Mouse (Mus musculus): ENCODE measurements around the gene Ntn5. TPM values are rescaled to one million over a fixed set of nuclear protein-coding genes. Genes with fewer than 3 reads are reported as not detected.
A peak's percentile ranks its signal among the peaks of the same experiment; 100 is the strongest.

The Ntn5 gene
- polyA plus RNA-seq, 1 experiment: 0.47 TPM

GRCm38 (mm10) chr7:45665303-45666138 is 18.3 kb upstream of the Ntn5 start:
- peak overlapping the region; percentile 32 for H3K4me3 ChIP-seq (ENCODE audit: low read depth, low read length)
- peaks cover 2% of the 10 kb centered on the region; the same call in 1 of the 2 replicates for H3K4me1 ChIP-seq (ENCODE audit: control insufficient read depth, insufficient read depth, insufficient read length, low read length)
- H3K36me3 ChIP-seq (ENCODE audit: control insufficient read depth, insufficient read depth, low read length): no peaks in the 10 kb centered on the region
- 32% methylated on average over 13 of the region's 13 CpGs for WGBS
- H3K27ac ChIP-seq (ENCODE audit: insufficient read depth, low read depth, low read length): no peak overlapping the region
- H3K27me3 ChIP-seq (ENCODE audit: control insufficient read depth, insufficient read depth, low read length): peaks cover 44% of the 10 kb centered on the region
- TF ChIP-seq POLR2A (IDR thresholded peaks at IDR 0.05; ENCODE audit: low read depth, low read length) (no peak), CTCF (IDR thresholded peaks at IDR 0.05; ENCODE audit: extremely low read depth, insufficient read length, insufficient replicate concordance, low read depth, low read length) (no peak)

GRCm38 (mm10) chr7:45666161-45666560 is 17.7 kb upstream of the Ntn5 start, which contains the start of gene Fut2:
Gene Fut2 (minus strand): TSS chr7:45666394.
- Histone ChIP-seq H3K4me3 (ENCODE audit: low read depth, low read length) (peak within 1 kb of the TSS; percentile 32), H3K36me3 (ENCODE audit: control insufficient read depth, insufficient read depth, low read length) (no peaks in the 10 kb centered on the region), H3K4me1 (ENCODE audit: control insufficient read depth, insufficient read depth, insufficient read length, low read length) (peaks cover 2% of the 10 kb centered on the region; the same call in 1 of the 2 replicates), H3K27me3 (ENCODE audit: control insufficient read depth, insufficient read depth, low read length) (peaks cover 47% of the 10 kb centered on the region), H3K27ac (ENCODE audit: insufficient read depth, low read depth, low read length) (no peak within 1 kb of the TSS)
- 39% methylated on average over 7 of the region's 7 CpGs for WGBS
- TF ChIP-seq CTCF (IDR thresholded peaks at IDR 0.05; ENCODE audit: extremely low read depth, insufficient read length, insufficient replicate concordance, low read depth, low read length) (no peak), POLR2A (IDR thresholded peaks at IDR 0.05; ENCODE audit: low read depth, low read length) (no peak)

- TF ChIP-seq CTCF (IDR thresholded peaks at IDR 0.05; ENCODE audit: extremely low read depth, insufficient read length, insufficient replicate concordance, low read depth, low read length) (no peak), POLR2A (IDR thresholded peaks at IDR 0.05; ENCODE audit: low read depth, low read length) (no peak)
- 58% methylated on average over 14 of the region's 14 CpGs for WGBS
- H3K4me1 ChIP-seq (ENCODE audit: control insufficient read depth, insufficient read depth, insufficient read length, low read length): peaks cover 2% of the 10 kb centered on the region; the same call in 1 of the 2 replicates
- peaks cover 58% of the 10 kb centered on the region for H3K27me3 ChIP-seq (ENCODE audit: control insufficient read depth, insufficient read depth, low read length)
- H3K27ac ChIP-seq (ENCODE audit: insufficient read depth, low read depth, low read length): no peak overlapping the region
- no peaks in the 10 kb centered on the region for H3K36me3 ChIP-seq (ENCODE audit: control insufficient read depth, insufficient read depth, low read length)
- no peak overlapping the region for H3K4me3 ChIP-seq (ENCODE audit: low read depth, low read length)
Measured at GRCm38 (mm10) chr7:45667761-45668160, 16.1 kb upstream of the Ntn5 start.

- WGBS: 95% methylated on average over 9 of the region's 9 CpGs
Measured at GRCm38 (mm10) chr7:45668921-45669320, 14.9 kb upstream of the Ntn5 start.

GRCm38 (mm10) chr7:45677627-45678295 is 6.1 kb upstream of the Ntn5 start:
- H3K27ac ChIP-seq (ENCODE audit: insufficient read depth, low read depth, low read length): no peak overlapping the region
- TF ChIP-seq POLR2A (IDR thresholded peaks at IDR 0.05; ENCODE audit: low read depth, low read length): no peak
- TF ChIP-seq CTCF (IDR thresholded peaks at IDR 0.05; ENCODE audit: extremely low read depth, insufficient read length, insufficient replicate concordance, low read depth, low read length): no peak
- no peak overlapping the region for H3K4me3 ChIP-seq (ENCODE audit: low read depth, low read length)
- WGBS: 41% methylated on average over 7 of the region's 7 CpGs
- peaks cover 37% of the 10 kb centered on the region for H3K27me3 ChIP-seq (ENCODE audit: control insufficient read depth, insufficient read depth, low read length)
- H3K36me3 ChIP-seq (ENCODE audit: control insufficient read depth, insufficient read depth, low read length): no peaks in the 10 kb centered on the region
- peaks cover 9% of the 10 kb centered on the region for H3K4me1 ChIP-seq (ENCODE audit: control insufficient read depth, insufficient read depth, insufficient read length, low read length)

More at GRCm38 (mm10) chr7:45668921-45669320, 14.9 kb upstream of the Ntn5 start:
- Histone ChIP-seq H3K36me3 (ENCODE audit: control insufficient read depth, insufficient read depth, low read length) (no peaks in the 10 kb centered on the region), H3K4me3 (ENCODE audit: low read depth, low read length) (no peak overlapping the region), H3K27me3 (ENCODE audit: control insufficient read depth, insufficient read depth, low read length) (peaks cover 58% of the 10 kb centered on the region), H3K4me1 (ENCODE audit: control insufficient read depth, insufficient read depth, insufficient read length, low read length) (peaks cover 2% of the 10 kb centered on the region; the same call in 1 of the 2 replicates), H3K27ac (ENCODE audit: insufficient read depth, low read depth, low read length) (no peak overlapping the region)
- TF ChIP-seq POLR2A (IDR thresholded peaks at IDR 0.05; ENCODE audit: low read depth, low read length) (no peak), CTCF (IDR thresholded peaks at IDR 0.05; ENCODE audit: extremely low read depth, insufficient read length, insufficient replicate concordance, low read depth, low read length) (peak; percentile 15; the same call in 1 of the 2 replicates)

GRCm38 (mm10) chr7:45678513-45678912 is 5.3 kb upstream of the Ntn5 start:
- TF ChIP-seq CTCF (IDR thresholded peaks at IDR 0.05; ENCODE audit: extremely low read depth, insufficient read length, insufficient replicate concordance, low read depth, low read length): no peak
- no peak for TF ChIP-seq POLR2A (IDR thresholded peaks at IDR 0.05; ENCODE audit: low read depth, low read length)
- peaks cover 30% of the 10 kb centered on the region for H3K27me3 ChIP-seq (ENCODE audit: control insufficient read depth, insufficient read depth, low read length)
- WGBS: 91% methylated on average over 14 of the region's 14 CpGs
- H3K4me1 ChIP-seq (ENCODE audit: control insufficient read depth, insufficient read depth, insufficient read length, low read length): peaks cover 9% of the 10 kb centered on the region
- H3K36me3 ChIP-seq (ENCODE audit: control insufficient read depth, insufficient read depth, low read length): no peaks in the 10 kb centered on the region
- no peak overlapping the region for H3K27ac ChIP-seq (ENCODE audit: insufficient read depth, low read depth, low read length)
- no peak overlapping the region for H3K4me3 ChIP-seq (ENCODE audit: low read depth, low read length)

Measured in small intestine, adult 2 months (tissue).